Mouse (Mus musculus): ENCODE data around the gene Apobec2. TPM values are rescaled to one million over a fixed set of nuclear protein-coding genes. Genes with fewer than 3 reads are reported as not detected.
"Not testable (repeated sequence)": the region's sequence is repeated elsewhere in the genome, so short reads cannot be mapped to it uniquely, and the experiment has no call there.

Apobec2 gene
- polyA plus RNA-seq (2016; fragmentation: Nextera tagmentation; extraction: Ambion mirVana) = 0.64 and 0.78 TPM in 2 replicates

- Histone ChIP-seq H3K9me3 (no peaks in the 10 kb centered on the region), H3K4me1 (peaks cover 48% of the 10 kb centered on the region), H3K4me3 (no peak within 1 kb of the TSS), H3K36me3 (replicated peaks) (no peaks in the 10 kb centered on the region), H3K27me3 (ENCODE audit: poor library complexity, severe bottlenecking) (no peaks in the 10 kb centered on the region), H3K27ac (0 out of 2 replicates have a peak within 1 kb of the TSS, but pooled peaks have one; percentile 46)
- no peak for DNase-seq (ENCODE audit: extremely low spot score, low spot score)
- 75% methylated on average over 16 of the region's 16 CpGs for WGBS
Measured at GRCm38 (mm10) chr17:48432158-48432980, at the start of gene Apobec2. Gene Apobec2, minus strand, starts transcription at chr17:48432930.

GRCm38 (mm10) chr17:48479952-48480351 lies 47.2 kb upstream of the Apobec2 start:
- no peaks in the 10 kb centered on the region for H3K4me1 ChIP-seq
- no peak for DNase-seq (ENCODE audit: extremely low spot score, low spot score)
- WGBS = 89% methylated on average over 10 of the region's 10 CpGs
- H3K27ac ChIP-seq = no peak overlapping the region
- no peaks in the 10 kb centered on the region for H3K27me3 ChIP-seq (ENCODE audit: poor library complexity, severe bottlenecking)
- no peaks in the 10 kb centered on the region for H3K9me3 ChIP-seq
- H3K4me3 ChIP-seq = no peak overlapping the region
- no peaks in the 10 kb centered on the region for H3K36me3 ChIP-seq (replicated peaks)

- Histone ChIP-seq H3K27me3 (ENCODE audit: poor library complexity, severe bottlenecking) (no peaks in the 10 kb centered on the region), H3K36me3 (replicated peaks) (no peaks in the 10 kb centered on the region), H3K4me1 (no peaks in the 10 kb centered on the region), H3K4me3 (no peak overlapping the region), H3K9me3 (no peaks in the 10 kb centered on the region), H3K27ac (no peak overlapping the region)
- 85% methylated on average over 8 of the region's 8 CpGs for WGBS
- DNase-seq (ENCODE audit: extremely low spot score, low spot score) = no peak
Measured at GRCm38 (mm10) chr17:48475444-48475843, 42.7 kb upstream of the Apobec2 start.

- not testable (repeated sequence) for H3K36me3 ChIP-seq (replicated peaks); H3K27ac ChIP-seq; DNase-seq (ENCODE audit: extremely low spot score, low spot score); H3K4me3 ChIP-seq; H3K4me1 ChIP-seq; H3K27me3 ChIP-seq (ENCODE audit: poor library complexity, severe bottlenecking); H3K9me3 ChIP-seq
- WGBS = 90% methylated on average over 6 of the region's 6 CpGs
Measured at GRCm38 (mm10) chr17:48474282-48474681, 41.6 kb upstream of the Apobec2 start.

GRCm38 (mm10) chr17:48467395-48468231 lies 34.9 kb upstream of the Apobec2 start:
- Histone ChIP-seq H3K36me3 (replicated peaks) (no peaks in the 10 kb centered on the region), H3K27ac (peak overlapping the region; percentile 58; the same call in 1 of the 2 replicates), H3K27me3 (ENCODE audit: poor library complexity, severe bottlenecking) (peaks cover 19% of the 10 kb centered on the region), H3K9me3 (no peaks in the 10 kb centered on the region; the same call in 1 of the 2 replicates), H3K4me3 (peak overlapping the region; percentile 28), H3K4me1 (peaks cover 19% of the 10 kb centered on the region)
- 13% methylated on average over 22 of the region's 22 CpGs for WGBS
- peak; percentile 88 for DNase-seq (ENCODE audit: extremely low spot score, low spot score)

- Histone ChIP-seq H3K36me3 (replicated peaks) (no peaks in the 10 kb centered on the region), H3K4me1 (peaks cover 19% of the 10 kb centered on the region), H3K27me3 (ENCODE audit: poor library complexity, severe bottlenecking) (peaks cover 19% of the 10 kb centered on the region), H3K27ac (peak overlapping the region; percentile 58; the same call in 1 of the 2 replicates), H3K9me3 (no peaks in the 10 kb centered on the region; the same call in 1 of the 2 replicates), H3K4me3 (peak overlapping the region; percentile 28)
- DNase-seq (ENCODE audit: extremely low spot score, low spot score) = no peak
- 48% methylated on average over 22 of the region's 22 CpGs for WGBS
Measured at GRCm38 (mm10) chr17:48466769-48467394, 34.2 kb upstream of the Apobec2 start.

GRCm38 (mm10) chr17:48463391-48463790 lies 30.7 kb upstream of the Apobec2 start:
- WGBS = 94% methylated on average over 4 of the region's 4 CpGs
- peaks cover 16% of the 10 kb centered on the region for H3K4me1 ChIP-seq

GRCm38 (mm10) chr17:48462096-48462495 lies 29.4 kb upstream of the Apobec2 start:
- peaks cover 4% of the 10 kb centered on the region for H3K4me1 ChIP-seq
- H3K4me3 ChIP-seq = no peak overlapping the region
- 95% methylated on average over 13 of the region's 13 CpGs for WGBS
- no peaks in the 10 kb centered on the region; the same call in 1 of the 2 replicates for H3K9me3 ChIP-seq
- peaks cover 15% of the 10 kb centered on the region for H3K27me3 ChIP-seq (ENCODE audit: poor library complexity, severe bottlenecking)
- DNase-seq (ENCODE audit: extremely low spot score, low spot score) = no peak
- H3K36me3 ChIP-seq (replicated peaks) = no peaks in the 10 kb centered on the region
- no peak overlapping the region for H3K27ac ChIP-seq

More at GRCm38 (mm10) chr17:48463391-48463790, 30.7 kb upstream of the Apobec2 start:
- Histone ChIP-seq H3K27ac (no peak overlapping the region), H3K27me3 (ENCODE audit: poor library complexity, severe bottlenecking) (peaks cover 19% of the 10 kb centered on the region), H3K9me3 (no peaks in the 10 kb centered on the region; the same call in 1 of the 2 replicates), H3K36me3 (replicated peaks) (no peaks in the 10 kb centered on the region), H3K4me3 (no peak overlapping the region)
- DNase-seq (ENCODE audit: extremely low spot score, low spot score) = no peak

GRCm38 (mm10) chr17:48457971-48458653 lies 25.4 kb upstream of the Apobec2 start:
- no peak overlapping the region for H3K4me3 ChIP-seq
- no peaks in the 10 kb centered on the region for H3K36me3 ChIP-seq (replicated peaks)
- H3K27ac ChIP-seq = no peak overlapping the region
- no peak for DNase-seq (ENCODE audit: extremely low spot score, low spot score)
- peaks cover 9% of the 10 kb centered on the region; the same call in 1 of the 2 replicates for H3K4me1 ChIP-seq
- H3K9me3 ChIP-seq = no peaks in the 10 kb centered on the region
- no peaks in the 10 kb centered on the region for H3K27me3 ChIP-seq (ENCODE audit: poor library complexity, severe bottlenecking)
- WGBS = 88% methylated on average over 13 of the region's 13 CpGs

GRCm38 (mm10) chr17:48455955-48456354 lies 23.2 kb upstream of the Apobec2 start:
- Histone ChIP-seq H3K4me1 (peaks cover 16% of the 10 kb centered on the region), H3K27me3 (ENCODE audit: poor library complexity, severe bottlenecking) (no peaks in the 10 kb centered on the region), H3K9me3 (no peaks in the 10 kb centered on the region), H3K36me3 (replicated peaks) (no peaks in the 10 kb centered on the region), H3K27ac (no peak overlapping the region), H3K4me3 (no peak overlapping the region)
- no peak for DNase-seq (ENCODE audit: extremely low spot score, low spot score)
- 75% methylated on average over 2 of the region's 2 CpGs for WGBS

GRCm38 (mm10) chr17:48454688-48455087 lies 22.0 kb upstream of the Apobec2 start, which contains the start of gene Unc5cl:
Gene Unc5cl, plus strand, starts transcription at chr17:48454901.
- Histone ChIP-seq H3K27ac (no peak within 1 kb of the TSS), H3K27me3 (ENCODE audit: poor library complexity, severe bottlenecking) (no peaks in the 10 kb centered on the region), H3K4me1 (peaks cover 16% of the 10 kb centered on the region), H3K4me3 (no peak within 1 kb of the TSS), H3K9me3 (no peaks in the 10 kb centered on the region), H3K36me3 (replicated peaks) (no peaks in the 10 kb centered on the region)
- WGBS = 60% methylated on average over 11 of the region's 11 CpGs
- no peak for DNase-seq (ENCODE audit: extremely low spot score, low spot score)

- WGBS = 60% methylated on average over 7 of the region's 7 CpGs
- no peak overlapping the region for H3K4me3 ChIP-seq
- no peak overlapping the region for H3K27ac ChIP-seq
Measured at GRCm38 (mm10) chr17:48454190-48454589, 21.5 kb upstream of the Apobec2 start.

More at GRCm38 (mm10) chr17:48454190-48454589, 21.5 kb upstream of the Apobec2 start:
- Histone ChIP-seq H3K27me3 (ENCODE audit: poor library complexity, severe bottlenecking) (no peaks in the 10 kb centered on the region), H3K4me1 (peaks cover 16% of the 10 kb centered on the region), H3K36me3 (replicated peaks) (no peaks in the 10 kb centered on the region), H3K9me3 (no peaks in the 10 kb centered on the region)
- DNase-seq (ENCODE audit: extremely low spot score, low spot score) = no peak

All from forebrain, embryonic 10.5 days (tissue).